Mouse (Mus musculus) heart, embryonic 15.5 days (tissue): ENCODE measurements at regions not wholly inside any gene's neighbourhood (a gene's known extent, or its start where the extent isn't known, plus 50 kb on each side); places are given as distances from the start of the nearest gene placed in this dataset. TPM values are rescaled to one million over a fixed set of nuclear protein-coding genes. Genes with fewer than 3 reads are reported as not detected.

Experiments used
- microRNA-seq: library from miRNA; unstranded; fragments of <30 nt; microRNA quantifications from one replicate; pipeline ENCODE4, GENCODE M21; 2016

Small RNA genes lying in the stretch of these regions (microRNA-seq; reads per million reads assigned to microRNA genes)
- not detected for gene Gm27878
